Mouse (Mus musculus) megakaryocyte, embryonic 14.5 days (primary cell): ENCODE measurements around the gene Eepd1.

Experiments
- FLI1 ChIP-seq: IDR thresholded peaks from 2 replicates; pipeline ENCODE4 v1.6.1; 2012; ENCODE audit warnings: low read length, inconsistent platforms, mixed read lengths
- GATA1 ChIP-seq: IDR thresholded peaks from 3 replicates; pipeline ENCODE4 v1.6.1; 2012; ENCODE audit warnings: mixed read lengths, low read length, inconsistent platforms, borderline replicate concordance

DNA sequence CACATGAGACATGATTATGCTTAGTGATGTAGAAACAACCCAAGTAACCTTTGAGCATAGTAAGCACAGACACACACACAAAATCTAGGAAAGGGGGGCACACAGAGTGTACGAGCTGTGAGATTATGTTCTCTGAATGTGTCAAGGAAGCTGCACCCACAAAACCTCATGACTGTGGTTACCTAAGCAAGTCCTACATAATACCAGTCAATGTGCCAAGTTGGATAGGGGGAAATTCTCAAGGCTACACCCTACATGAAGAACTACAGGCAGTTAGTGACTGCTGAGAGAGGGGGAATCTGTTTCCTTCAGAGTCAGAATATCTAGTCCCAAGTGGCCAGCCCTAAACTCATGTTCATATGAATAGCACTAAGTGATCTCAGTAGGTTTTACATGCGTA, 58.1 kb downstream of the Eepd1 start:
- TF ChIP-seq GATA1, result no peak
- no peak for TF ChIP-seq FLI1
